Mouse (Mus musculus) hindbrain, embryonic 13.5 days (tissue): Measurements from ENCODE around the gene Hsf2bp. TPM values are rescaled to one million over a fixed set of nuclear protein-coding genes. Genes with fewer than 3 reads are reported as not detected.

Experiments
- ATAC-seq: fragments of 200-750 bp; cut with Nextera tagmentation; 2 replicates; pipeline ENCODE4 v1.8.0; 2017; ENCODE audit warnings: moderate TSS enrichment; ENCODE audit not compliant: low FRiP score
- H3K27ac ChIP-seq: fragments of 300-500 bp; sonication (generic); 2 replicates; pipeline ENCODE4 v1.5.1; 2015; ENCODE audit warnings: inconsistent platforms, mild to moderate bottlenecking, moderate library complexity
- H3K27me3 ChIP-seq: fragments of 300-500 bp; sonication (generic); 2 replicates; pipeline ENCODE4 v1.6.1; 2015; ENCODE audit warnings: mild to moderate bottlenecking, inconsistent platforms
- H3K36me3 ChIP-seq: fragments of 300-500 bp; sonication (generic); 2 replicates; pipeline ENCODE4 v1.6.1; 2015; ENCODE audit warnings: mild to moderate bottlenecking, inconsistent platforms
- H3K4me1 ChIP-seq: fragments of 300-500 bp; sonication (generic); replicated peaks from 2 replicates; pipeline ENCODE4 v1.6.1; 2015; ENCODE audit warnings: inconsistent platforms
- H3K4me2 ChIP-seq: fragments of 300-500 bp; sonication (generic); 2 replicates; pipeline ENCODE4 v1.6.1; 2015; ENCODE audit warnings: inconsistent platforms, mild to moderate bottlenecking, moderate library complexity
- H3K4me3 ChIP-seq: fragments of 300-500 bp; sonication (generic); 2 replicates; pipeline ENCODE4 v1.5.1; 2015; ENCODE audit warnings: mild to moderate bottlenecking, inconsistent platforms
- H3K9ac ChIP-seq: fragments of 300-500 bp; sonication (generic); 2 replicates; pipeline ENCODE4 v1.6.1; 2015; ENCODE audit warnings: mild to moderate bottlenecking, inconsistent platforms
- H3K9me3 ChIP-seq: fragments of 300-500 bp; sonication (generic); 2 replicates; pipeline ENCODE4 v1.6.1; 2016; ENCODE audit warnings: inconsistent platforms
- WGBS: fragments of 180-500 bp; shearing (Covaris S2); methylation state at CpG from one replicate; pipeline ENCODE4 v1.1.7; 2015; 5-methylcytosine and 5-hydroxymethylcytosine counted together
- polyA plus RNA-seq: library from polyadenylated mRNA; unstranded; fragments of >200 nt; fragmentation: Nextera tagmentation; extraction: Ambion mirVana; gene quantifications from 2 replicates; pipeline ENCODE4 v1.2.1, GENCODE M21; 2015

Hsf2bp gene
- polyA plus RNA-seq, 1 experiment from 2014 or later = 0.70 TPM

DNA sequence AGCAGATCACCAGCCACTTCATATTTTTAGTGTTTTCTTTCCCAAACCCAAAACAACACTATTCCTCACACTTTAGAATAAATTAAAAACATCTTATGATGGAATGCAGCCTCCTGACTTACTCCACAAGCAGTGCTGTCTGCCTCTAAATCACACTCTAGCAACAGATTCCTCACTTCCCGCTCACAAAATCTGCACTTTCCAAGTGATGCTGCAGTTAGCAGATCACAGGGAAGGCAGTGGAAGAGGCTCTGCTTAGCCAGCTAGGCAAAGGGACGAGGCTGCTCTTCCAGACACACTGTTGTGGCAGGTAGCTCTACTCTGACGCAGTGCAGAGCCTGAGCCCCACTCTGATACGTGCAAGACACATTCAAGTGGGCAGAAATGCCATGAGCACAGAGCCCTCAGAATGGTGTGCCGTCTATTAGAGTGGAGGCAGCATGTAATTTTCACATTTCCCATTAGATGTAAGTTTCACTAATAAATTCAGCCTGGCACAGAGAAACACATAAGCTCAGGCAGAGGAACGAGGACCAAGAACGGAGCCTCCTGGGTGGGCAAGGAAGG lies 62.4 kb downstream of the Hsf2bp start:
- H3K9me3 ChIP-seq = no peaks in the 10 kb centered on the region
- H3K27ac ChIP-seq = no peak overlapping the region
- H3K4me1 ChIP-seq = no peaks in the 10 kb centered on the region
- no peaks in the 10 kb centered on the region for H3K27me3 ChIP-seq
- H3K4me3 ChIP-seq = no peak overlapping the region
- no peak overlapping the region for H3K4me2 ChIP-seq
- WGBS = 83% methylated on average over 7 of the region's 7 CpGs
- no peak overlapping the region for H3K9ac ChIP-seq
- H3K36me3 ChIP-seq = no peaks in the 10 kb centered on the region
- no peak for ATAC-seq

DNA sequence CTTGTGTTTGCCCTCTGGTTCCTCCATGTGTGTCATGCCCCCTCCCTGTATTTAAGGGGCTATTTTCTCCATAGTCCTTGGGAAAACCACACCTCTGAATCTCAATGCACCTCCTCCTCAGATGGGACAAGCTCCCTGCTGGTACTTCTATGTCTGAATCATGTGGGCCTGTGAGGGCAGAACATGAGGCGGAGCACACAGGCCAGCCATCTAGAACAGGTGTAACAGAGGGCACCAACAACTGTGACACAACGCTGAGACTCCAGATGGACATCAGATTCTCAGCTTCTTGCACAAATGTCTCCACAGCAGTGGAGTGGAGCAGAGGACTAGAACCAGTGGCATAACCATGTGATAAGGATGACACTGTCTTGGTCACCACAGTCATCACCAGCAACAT lies 65.3 kb downstream of the Hsf2bp start:
- Histone ChIP-seq H3K4me2 (no peak overlapping the region), H3K4me3 (no peak overlapping the region), H3K27ac (no peak overlapping the region), H3K36me3 (no peaks in the 10 kb centered on the region), H3K4me1 (no peaks in the 10 kb centered on the region), H3K9me3 (no peaks in the 10 kb centered on the region), H3K27me3 (no peaks in the 10 kb centered on the region), H3K9ac (no peak overlapping the region)
- ATAC-seq = no peak
- 97% methylated on average over 2 of the region's 2 CpGs for WGBS

GRCm38 (mm10) chr17:31968801-31969200 lies 67.3 kb downstream of the Hsf2bp start:
- H3K36me3 ChIP-seq = no peaks in the 10 kb centered on the region
- H3K4me1 ChIP-seq = no peaks in the 10 kb centered on the region
- no peak for ATAC-seq
- H3K27ac ChIP-seq = no peak overlapping the region
- no peaks in the 10 kb centered on the region for H3K27me3 ChIP-seq
- no peak overlapping the region for H3K4me3 ChIP-seq
- no peaks in the 10 kb centered on the region for H3K9me3 ChIP-seq
- no peak overlapping the region for H3K9ac ChIP-seq
- no peak overlapping the region for H3K4me2 ChIP-seq
- WGBS = 89% methylated on average over 1 of the region's 1 CpGs

DNA sequence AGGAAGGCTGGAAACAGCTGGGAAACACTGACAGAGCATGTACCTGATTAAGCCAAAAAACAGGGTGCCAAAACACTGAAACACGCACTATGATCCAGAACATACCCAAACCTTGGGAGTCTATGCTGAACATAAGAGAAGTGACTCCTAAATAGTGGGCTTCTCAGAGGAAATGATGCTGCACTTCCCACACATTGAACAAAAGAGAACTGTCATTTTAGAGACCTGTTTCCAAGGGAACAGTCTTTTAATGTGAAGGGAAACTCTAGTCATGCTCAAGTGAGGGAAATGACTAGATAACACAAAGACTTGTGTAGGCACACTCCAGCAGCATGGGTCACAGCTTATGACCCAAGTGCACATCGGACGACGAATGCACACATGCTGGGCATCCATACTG lies 68.8 kb downstream of the Hsf2bp start:
- H3K4me3 ChIP-seq = no peak overlapping the region
- no peaks in the 10 kb centered on the region for H3K27me3 ChIP-seq
- WGBS = 74% methylated on average over 4 of the region's 4 CpGs
- H3K36me3 ChIP-seq = no peaks in the 10 kb centered on the region
- no peaks in the 10 kb centered on the region for H3K4me1 ChIP-seq
- H3K4me2 ChIP-seq = no peak overlapping the region
- H3K27ac ChIP-seq = no peak overlapping the region
- H3K9ac ChIP-seq = no peak overlapping the region
- no peak for ATAC-seq
- no peaks in the 10 kb centered on the region for H3K9me3 ChIP-seq

GRCm38 (mm10) chr17:31966566-31966965 lies 69.6 kb downstream of the Hsf2bp start:
- H3K27ac ChIP-seq = no peak overlapping the region
- H3K36me3 ChIP-seq = no peaks in the 10 kb centered on the region
- WGBS = 86% methylated on average over 1 of the region's 1 CpGs
- no peak overlapping the region for H3K9ac ChIP-seq
- no peak overlapping the region for H3K4me3 ChIP-seq
- H3K9me3 ChIP-seq = no peaks in the 10 kb centered on the region
- no peaks in the 10 kb centered on the region for H3K4me1 ChIP-seq
- no peaks in the 10 kb centered on the region for H3K27me3 ChIP-seq
- H3K4me2 ChIP-seq = no peak overlapping the region
- no peak for ATAC-seq

- H3K9ac ChIP-seq = no peak overlapping the region
- H3K4me2 ChIP-seq = no peak overlapping the region
- no peaks in the 10 kb centered on the region for H3K27me3 ChIP-seq
- no peak for ATAC-seq
- no peak overlapping the region for H3K27ac ChIP-seq
- no peaks in the 10 kb centered on the region for H3K36me3 ChIP-seq
- 26% methylated on average over 2 of the region's 2 CpGs for WGBS
- H3K9me3 ChIP-seq = no peaks in the 10 kb centered on the region
- H3K4me3 ChIP-seq = no peak overlapping the region
- no peaks in the 10 kb centered on the region for H3K4me1 ChIP-seq
Observed at GRCm38 (mm10) chr17:31965623-31966022, 70.5 kb downstream of the Hsf2bp start.

DNA sequence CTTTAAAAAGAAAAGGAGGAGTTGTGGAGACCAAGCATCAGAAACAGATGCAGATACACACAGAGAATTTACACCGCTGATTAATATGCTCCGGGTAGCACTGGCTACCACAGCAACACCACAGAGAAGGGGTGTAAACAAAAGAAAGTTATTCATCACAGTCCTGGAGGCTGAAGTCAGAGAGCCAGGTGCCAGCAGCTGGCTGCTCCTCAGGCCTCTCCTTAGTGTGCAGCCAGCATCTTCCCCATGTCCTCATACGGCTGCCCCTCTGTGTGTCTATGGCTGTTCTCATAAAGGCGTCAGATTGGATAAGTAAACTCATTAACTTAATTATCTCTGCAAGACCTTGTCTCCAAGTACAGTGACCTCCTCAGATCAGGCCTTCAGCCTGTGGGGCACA lies 73.2 kb downstream of the Hsf2bp start:
- H3K4me2 ChIP-seq = no peak overlapping the region
- WGBS = 51% methylated on average over 4 of the region's 4 CpGs
- ATAC-seq = no peak

GRCm38 (mm10) chr17:31962281-31962680 lies 73.9 kb downstream of the Hsf2bp start:
- no peaks in the 10 kb centered on the region for H3K4me1 ChIP-seq
- ATAC-seq = no peak
- H3K4me3 ChIP-seq = no peak overlapping the region
- H3K27ac ChIP-seq = no peak overlapping the region
- no peak overlapping the region for H3K4me2 ChIP-seq
- no peaks in the 10 kb centered on the region for H3K36me3 ChIP-seq
- WGBS = 86% methylated on average over 5 of the region's 5 CpGs
- H3K9ac ChIP-seq = no peak overlapping the region
- H3K9me3 ChIP-seq = no peaks in the 10 kb centered on the region
- no peaks in the 10 kb centered on the region for H3K27me3 ChIP-seq

More for the DNA sequence above, 73.2 kb downstream of the Hsf2bp start:
- Histone ChIP-seq H3K4me3 (no peak overlapping the region), H3K27me3 (no peaks in the 10 kb centered on the region), H3K9me3 (no peaks in the 10 kb centered on the region), H3K27ac (no peak overlapping the region), H3K4me1 (no peaks in the 10 kb centered on the region), H3K9ac (no peak overlapping the region), H3K36me3 (no peaks in the 10 kb centered on the region)

- no peaks in the 10 kb centered on the region for H3K4me1 ChIP-seq
- no peaks in the 10 kb centered on the region for H3K36me3 ChIP-seq
- no peaks in the 10 kb centered on the region for H3K27me3 ChIP-seq
- ATAC-seq = no peak
- WGBS = 94% methylated on average over 9 of the region's 9 CpGs
- H3K4me3 ChIP-seq = no peak overlapping the region
- no peak overlapping the region for H3K27ac ChIP-seq
- H3K9ac ChIP-seq = no peak overlapping the region
- H3K4me2 ChIP-seq = no peak overlapping the region
- H3K9me3 ChIP-seq = no peaks in the 10 kb centered on the region
Observed at GRCm38 (mm10) chr17:31954551-31955140, 81.5 kb downstream of the Hsf2bp start.

DNA sequence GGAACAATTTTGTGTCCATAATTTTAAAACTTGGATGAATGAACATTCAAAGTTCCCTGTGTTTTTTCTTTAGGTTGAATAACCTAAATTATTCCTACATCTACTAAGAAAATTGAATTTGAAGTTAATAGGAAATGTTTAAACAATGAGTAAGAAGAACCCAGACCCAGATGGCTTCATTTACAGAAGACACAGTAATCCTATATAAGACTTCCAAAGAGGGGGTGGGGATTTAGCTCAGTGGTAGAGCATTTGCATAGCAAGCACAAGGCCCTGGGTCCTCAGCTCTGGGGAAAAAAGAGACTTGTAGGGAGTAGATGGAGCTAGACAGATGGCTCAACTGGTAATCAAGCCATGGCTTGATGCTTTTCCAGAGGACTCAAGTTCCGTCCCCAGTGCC lies 87.1 kb downstream of the Hsf2bp start:
- no peak overlapping the region for H3K4me3 ChIP-seq
- WGBS = 85% methylated on average over 1 of the region's 1 CpGs
- no peak overlapping the region for H3K4me2 ChIP-seq
- H3K4me1 ChIP-seq = no peaks in the 10 kb centered on the region
- no peaks in the 10 kb centered on the region for H3K27me3 ChIP-seq
- H3K9ac ChIP-seq = no peak overlapping the region
- no peak for ATAC-seq
- no peaks in the 10 kb centered on the region for H3K36me3 ChIP-seq
- no peak overlapping the region for H3K27ac ChIP-seq
- H3K9me3 ChIP-seq = no peaks in the 10 kb centered on the region

DNA sequence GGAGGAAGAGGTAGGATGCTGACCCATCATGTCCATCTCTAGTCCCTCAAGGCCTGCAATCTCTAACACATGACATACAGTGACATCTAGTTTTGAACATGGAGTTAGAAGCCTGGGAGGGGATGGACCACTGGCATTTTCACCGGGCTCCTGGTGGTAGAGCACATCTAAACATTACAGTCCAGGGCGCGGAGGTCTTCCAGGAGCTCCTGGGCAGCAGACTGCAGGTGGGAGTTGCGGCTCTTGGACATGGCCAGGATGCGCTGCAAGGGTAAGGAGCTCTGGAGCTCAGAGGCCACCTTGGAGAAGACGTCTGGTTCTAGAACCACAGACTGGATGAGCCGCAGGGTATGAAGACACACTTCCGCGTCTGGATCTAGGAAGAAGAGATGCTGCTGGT lies 89.7 kb downstream of the Hsf2bp start:
- ATAC-seq = no peak
- WGBS = 95% methylated on average over 9 of the region's 9 CpGs
- Histone ChIP-seq H3K27ac (no peak overlapping the region), H3K36me3 (no peaks in the 10 kb centered on the region), H3K9me3 (no peaks in the 10 kb centered on the region), H3K9ac (no peak overlapping the region), H3K27me3 (no peaks in the 10 kb centered on the region), H3K4me1 (no peaks in the 10 kb centered on the region), H3K4me3 (no peak overlapping the region), H3K4me2 (no peak overlapping the region)

- H3K27ac ChIP-seq = no peak overlapping the region
- no peak overlapping the region for H3K4me3 ChIP-seq
- H3K36me3 ChIP-seq = no peaks in the 10 kb centered on the region
- WGBS = 82% methylated on average over 10 of the region's 10 CpGs
- no peaks in the 10 kb centered on the region for H3K9me3 ChIP-seq
- ATAC-seq = no peak
- no peak overlapping the region for H3K4me2 ChIP-seq
- no peak overlapping the region for H3K9ac ChIP-seq
- no peaks in the 10 kb centered on the region for H3K27me3 ChIP-seq
- H3K4me1 ChIP-seq = no peaks in the 10 kb centered on the region
Observed at GRCm38 (mm10) chr17:31943881-31944539, 92.1 kb downstream of the Hsf2bp start.

GRCm38 (mm10) chr17:31941616-31942015 lies 94.5 kb downstream of the Hsf2bp start:
- H3K27me3 ChIP-seq = no peaks in the 10 kb centered on the region
- no peak overlapping the region for H3K9ac ChIP-seq
- WGBS = 46% methylated on average over 4 of the region's 4 CpGs
- 0 out of 2 replicates have a peak, but pooled peaks cover 3% of the 10 kb centered on the region for H3K4me1 ChIP-seq
- no peak overlapping the region for H3K27ac ChIP-seq
- no peaks in the 10 kb centered on the region for H3K9me3 ChIP-seq
- no peaks in the 10 kb centered on the region for H3K36me3 ChIP-seq
- ATAC-seq = no peak
- H3K4me2 ChIP-seq = no peak overlapping the region
- no peak overlapping the region for H3K4me3 ChIP-seq
